Mouse (Mus musculus) frontal cortex, adult 2 months (tissue): ENCODE data around the gene Acacb. TPM values are rescaled to one million over a fixed set of nuclear protein-coding genes. Genes with fewer than 3 reads are reported as not detected.

Source experiments
- DNase-seq, 2 experiments: peaks; one replicate each; pipeline ENCODE4 v3.0.0; 2022; ENCODE audit warnings: low spot score in 1 of 2; ENCODE audit errors: extremely low spot score in 1 of 2
- polyA plus RNA-seq: library from polyadenylated mRNA; depleted of rRNA; stranded (reverse); fragments of >200 nt; gene quantifications from 2 replicates; pipeline ENCODE4 v1.2.3, GENCODE M21; 2012

Gene Acacb
- polyA plus RNA-seq, 1 experiment, result 3.7 TPM

GRCm38 (mm10) chr5:114173877-114174581, 27.7 kb downstream of the Acacb start:
- DNase-seq, result no peak

GRCm38 (mm10) chr5:114174639-114175038, 28.3 kb downstream of the Acacb start:
- DNase-seq, result no peak

DNA sequence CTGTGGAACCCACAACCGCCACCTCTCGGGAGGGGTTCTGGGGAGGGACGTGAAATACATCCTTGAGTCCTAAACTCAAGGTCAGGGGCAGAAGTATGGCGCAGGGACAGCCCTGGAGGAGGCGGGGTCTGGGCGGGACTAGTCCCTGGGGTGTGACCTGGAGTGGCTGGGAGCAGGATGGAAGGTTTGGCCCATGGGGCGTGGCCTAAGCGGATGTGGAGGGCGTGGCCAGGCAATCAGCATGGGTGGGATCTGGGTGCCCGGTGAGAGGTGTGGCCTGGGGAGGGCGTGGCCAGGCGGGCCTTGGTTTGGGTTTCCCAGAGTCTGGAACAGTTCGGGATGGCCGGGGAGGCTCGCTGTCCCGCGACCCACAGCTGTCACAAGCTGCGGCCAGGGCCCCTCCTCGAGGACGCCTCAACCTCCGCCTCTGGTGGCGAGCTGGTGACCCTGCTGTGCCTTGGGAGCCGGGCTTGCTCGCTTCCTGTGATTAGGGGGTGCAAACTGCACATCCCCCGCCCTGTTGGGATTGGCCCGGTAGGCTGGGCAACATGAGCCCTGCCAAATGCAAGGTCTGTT, 29.3 kb downstream of the Acacb start:
- DNase-seq, result peak; percentile 51 to 64

GRCm38 (mm10) chr5:114176548-114177400, 30.4 kb downstream of the Acacb start:
- DNase-seq, result no peak

GRCm38 (mm10) chr5:114177966-114178719, 31.8 kb downstream of the Acacb start:
- DNase-seq, result no peak

DNA sequence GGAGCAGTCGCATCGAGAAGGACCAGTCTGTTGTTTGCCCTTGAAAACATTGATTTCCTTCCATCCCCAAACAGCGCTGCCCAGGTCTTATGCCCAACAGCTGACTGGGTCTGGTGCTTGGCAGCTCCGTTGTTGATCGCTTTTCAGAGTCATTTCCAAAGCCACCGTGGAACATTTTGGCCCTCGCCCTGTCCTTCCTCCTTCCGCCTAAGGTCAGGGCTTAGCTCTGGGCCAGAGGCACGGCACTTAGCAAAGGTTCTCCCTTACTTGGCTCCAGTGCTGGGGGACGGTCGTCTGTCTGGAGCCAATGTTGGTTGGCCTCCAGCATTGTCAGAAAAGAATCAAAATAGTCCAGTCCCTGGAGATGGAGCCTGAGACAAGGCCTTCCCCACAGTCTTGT, 33.2 kb downstream of the Acacb start:
- DNase-seq, result no peak

- DNase-seq, result no peak
These were observed 37.2 kb downstream of the Acacb start for GRCm38 (mm10) chr5:114183493-114183892.

DNA sequence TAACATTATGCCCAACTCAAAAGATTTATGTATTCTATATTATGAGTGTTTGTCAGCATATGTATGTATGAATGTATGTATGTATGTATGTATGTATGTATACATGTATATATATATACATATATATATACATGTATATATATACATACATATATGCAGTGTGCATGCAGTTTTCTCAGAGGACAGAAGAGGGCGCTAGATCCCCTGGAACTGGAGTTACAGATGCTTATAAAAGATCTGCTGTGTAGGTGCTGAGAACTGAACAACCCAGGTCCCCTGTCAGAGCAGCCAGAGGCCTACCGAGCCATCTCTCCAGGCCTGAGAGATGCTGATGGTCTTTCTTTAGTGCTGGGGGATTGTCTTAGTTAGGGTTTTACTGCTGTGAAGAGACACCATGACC, 40.8 kb downstream of the Acacb start:
- DNase-seq, result no peak

- DNase-seq, result no peak
These were observed 42.6 kb downstream of the Acacb start for GRCm38 (mm10) chr5:114188900-114189464.

GRCm38 (mm10) chr5:114194161-114194560, 47.8 kb downstream of the Acacb start:
- no peak for DNase-seq

GRCm38 (mm10) chr5:114199116-114199777, 52.9 kb downstream of the Acacb start:
- peak in 1 of 2 experiments; percentile 19 for DNase-seq

GRCm38 (mm10) chr5:114206158-114206557, 59.8 kb downstream of the Acacb start:
- DNase-seq, result no peak

- no peak for DNase-seq
These were observed 66.8 kb downstream of the Acacb start for GRCm38 (mm10) chr5:114213183-114213582.

DNA sequence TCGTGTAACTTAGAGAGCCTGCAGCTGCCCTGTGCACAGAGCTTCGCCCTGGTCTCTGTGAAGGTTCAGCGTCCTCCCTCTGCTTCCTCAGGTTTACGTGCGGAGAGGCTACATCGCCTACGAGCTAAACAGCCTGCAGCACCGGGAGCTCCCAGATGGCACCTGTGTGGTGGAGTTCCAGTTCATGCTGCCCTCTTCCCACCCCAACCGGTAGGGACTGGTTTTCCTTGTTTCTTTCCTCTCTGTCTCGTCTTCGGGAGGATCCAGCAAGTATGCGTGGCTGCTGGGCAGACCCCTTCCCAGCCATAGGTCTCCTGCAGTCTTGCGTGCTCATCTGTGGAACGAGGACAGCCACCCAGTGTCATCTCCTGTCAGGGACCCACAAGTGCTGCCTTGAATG, 72.4 kb downstream of the Acacb start:
- no peak for DNase-seq

GRCm38 (mm10) chr5:114226051-114226450, 79.7 kb downstream of the Acacb start:
- DNase-seq, result no peak

- DNase-seq, result no peak
These were observed 82.6 kb downstream of the Acacb start for GRCm38 (mm10) chr5:114228901-114229300.

GRCm38 (mm10) chr5:114238924-114239323, 92.6 kb downstream of the Acacb start:
- no peak for DNase-seq

DNA sequence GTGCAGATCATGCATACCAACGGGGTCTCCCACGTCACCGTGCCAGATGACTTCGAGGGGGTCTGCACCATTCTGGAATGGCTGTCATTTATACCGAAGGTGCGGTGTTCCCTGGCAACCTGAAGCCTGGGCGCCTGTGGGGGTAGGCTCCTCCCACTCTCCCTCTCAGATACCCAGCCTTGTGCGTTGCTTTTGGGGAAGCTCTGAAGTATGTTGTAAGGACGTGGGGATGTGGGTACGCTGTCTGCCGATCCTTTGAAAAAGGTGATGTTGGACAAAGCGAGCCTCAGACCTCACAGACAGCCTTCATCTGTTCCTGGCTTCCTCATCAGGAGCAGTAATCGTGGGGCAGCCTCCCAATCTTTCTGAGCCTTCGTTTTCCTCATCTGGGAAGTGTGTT, 93.4 kb downstream of the Acacb start:
- no peak for DNase-seq

- no peak for DNase-seq
These were observed 100.1 kb downstream of the Acacb start for GRCm38 (mm10) chr5:114246465-114246864.

DNA sequence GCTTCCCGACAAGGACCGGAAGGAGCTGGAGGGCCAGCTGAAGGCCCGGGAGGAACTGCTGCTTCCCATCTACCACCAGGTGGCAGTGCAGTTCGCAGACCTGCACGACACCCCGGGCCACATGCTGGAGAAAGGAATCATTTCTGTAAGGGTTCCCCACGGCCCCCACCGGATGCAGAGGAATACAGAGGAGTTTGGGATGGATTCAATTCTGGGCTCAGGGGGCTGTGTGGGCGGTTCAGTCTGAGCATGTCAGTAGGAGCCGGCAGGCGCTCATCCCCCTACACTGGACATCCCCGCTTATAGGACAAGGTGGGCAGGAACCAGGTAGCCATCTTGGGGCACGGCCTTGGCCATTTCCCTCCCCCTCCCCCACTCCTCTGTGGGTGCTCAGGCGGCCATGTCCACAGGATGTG, 101.8 kb downstream of the Acacb start:
- DNase-seq, result peak; percentile 18 to 76
